Mouse (Mus musculus) intestine, embryonic 15.5 days (tissue): ENCODE measurements around the gene Atp2c2. TPM values are rescaled to one million over a fixed set of nuclear protein-coding genes. Genes with fewer than 3 reads are reported as not detected.

ENCODE experiments used
- ATAC-seq: fragments of 200-750 bp; cut with Nextera tagmentation; 2 replicates; pipeline ENCODE4 v1.8.0; 2017; ENCODE audit warnings: moderate TSS enrichment, moderate library complexity
- H3K27ac ChIP-seq: fragments of 300-500 bp; sonication (generic); 2 replicates; pipeline ENCODE4 v1.5.1; 2015; ENCODE audit warnings: mild to moderate bottlenecking, inconsistent platforms
- H3K27me3 ChIP-seq: fragments of 300-500 bp; sonication (generic); replicated peaks from 2 replicates; pipeline ENCODE4 v1.6.1; 2015; ENCODE audit warnings: inconsistent platforms
- H3K36me3 ChIP-seq: fragments of 300-500 bp; sonication (generic); 2 replicates; pipeline ENCODE4 v1.6.1; 2015; ENCODE audit warnings: inconsistent platforms
- H3K4me1 ChIP-seq: fragments of 300-500 bp; sonication (generic); replicated peaks from 2 replicates; pipeline ENCODE4 v1.6.1; 2015; ENCODE audit warnings: inconsistent platforms
- H3K4me2 ChIP-seq: fragments of 300-500 bp; sonication (generic); replicated peaks from 2 replicates; pipeline ENCODE4 v1.6.1; 2015; ENCODE audit warnings: mild to moderate bottlenecking, inconsistent platforms
- H3K4me3 ChIP-seq: fragments of 300-500 bp; sonication (generic); replicated peaks from 2 replicates; pipeline ENCODE4 v1.5.1; 2015; ENCODE audit warnings: inconsistent platforms
- H3K9ac ChIP-seq: fragments of 300-500 bp; sonication (generic); 2 replicates; pipeline ENCODE4 v1.6.1; 2015; ENCODE audit warnings: inconsistent platforms
- H3K9me3 ChIP-seq: fragments of 300-500 bp; sonication (generic); 2 replicates; pipeline ENCODE4 v1.6.1; 2016; ENCODE audit warnings: inconsistent platforms
- WGBS: fragments of 180-500 bp; shearing (Covaris S2); methylation state at CpG from one replicate; pipeline ENCODE4 v1.1.7; 2015; 5-methylcytosine and 5-hydroxymethylcytosine counted together
- polyA plus RNA-seq: library from polyadenylated mRNA; unstranded; fragments of >200 nt; fragmentation: Nextera tagmentation; extraction: Ambion mirVana; gene quantifications from 2 replicates; pipeline ENCODE4 v1.2.1, GENCODE M21; 2015

Gene Atp2c2
- polyA plus RNA-seq, 1 experiment from 2014 or later = 4.4 TPM

DNA sequence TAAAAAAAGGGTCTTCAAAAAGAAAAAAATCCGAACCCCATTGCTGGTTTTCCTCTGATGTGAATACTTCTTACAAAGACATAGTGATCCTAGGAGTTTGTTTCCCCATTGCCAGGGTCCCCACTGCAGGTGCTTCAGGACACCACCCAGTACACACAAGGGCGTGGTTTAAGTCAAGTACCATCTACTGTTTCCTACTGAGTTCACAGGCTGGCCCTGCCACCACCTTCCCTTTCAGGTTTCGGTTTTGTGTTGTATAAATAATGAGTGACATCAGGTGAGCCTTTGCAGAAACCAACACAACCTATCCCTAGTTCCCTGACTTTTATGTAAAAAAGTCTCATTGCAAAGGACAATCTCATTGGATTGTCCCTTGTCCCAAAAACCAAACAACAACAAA, 95.8 kb downstream of the Atp2c2 start:
- ATAC-seq = no peak
- WGBS = 73% methylated on average over 3 of the region's 3 CpGs
- peaks cover 22% of the 10 kb centered on the region for H3K4me1 ChIP-seq

DNA sequence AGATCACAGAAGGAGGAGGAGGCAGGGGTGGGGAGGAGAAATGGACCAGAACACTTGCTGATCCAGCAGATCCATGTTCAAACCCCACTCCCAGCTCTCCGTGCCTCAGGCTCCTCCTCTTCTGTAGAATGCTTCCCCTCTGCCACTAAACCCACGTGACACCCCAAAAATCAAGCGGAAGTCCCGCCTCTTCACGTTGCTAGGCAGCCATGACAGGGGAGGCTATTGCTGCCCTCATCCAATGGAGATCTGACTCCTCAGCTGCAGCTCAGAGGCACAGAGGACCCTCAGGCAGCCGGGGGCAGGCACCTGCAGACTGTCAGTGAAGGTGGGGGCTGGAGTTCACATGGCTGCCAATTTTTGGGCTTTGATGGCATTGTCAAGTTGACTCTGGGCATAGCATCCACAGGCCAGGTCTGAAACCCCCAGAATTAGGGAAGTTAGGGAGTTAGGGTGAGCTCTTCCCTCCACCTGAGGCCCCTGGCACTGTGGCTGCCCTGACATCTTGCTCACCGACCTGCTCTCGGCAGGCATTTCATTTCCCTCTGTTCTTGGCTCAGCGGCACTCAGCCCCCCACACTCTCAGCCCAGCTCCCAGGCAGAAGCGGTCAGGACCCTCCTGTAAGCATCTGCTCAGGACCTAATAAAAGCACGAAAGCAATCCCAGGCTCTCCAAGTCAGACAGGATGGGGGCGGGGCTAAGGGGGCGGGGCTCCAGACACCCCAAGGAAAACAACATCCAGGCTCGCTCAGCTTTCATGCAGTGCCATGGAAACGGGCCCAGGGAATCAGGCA, 98.6 kb downstream of the Atp2c2 start:
- Histone ChIP-seq H3K4me3 (no peak overlapping the region), H3K4me2 (peak overlapping the region; percentile 40)

More for the DNA sequence above, 95.8 kb downstream of the Atp2c2 start:
- Histone ChIP-seq H3K36me3 (no peaks in the 10 kb centered on the region), H3K27me3 (no peaks in the 10 kb centered on the region), H3K27ac (no peak overlapping the region), H3K4me3 (no peak overlapping the region), H3K9ac (no peak overlapping the region), H3K4me2 (no peak overlapping the region), H3K9me3 (no peaks in the 10 kb centered on the region)

DNA sequence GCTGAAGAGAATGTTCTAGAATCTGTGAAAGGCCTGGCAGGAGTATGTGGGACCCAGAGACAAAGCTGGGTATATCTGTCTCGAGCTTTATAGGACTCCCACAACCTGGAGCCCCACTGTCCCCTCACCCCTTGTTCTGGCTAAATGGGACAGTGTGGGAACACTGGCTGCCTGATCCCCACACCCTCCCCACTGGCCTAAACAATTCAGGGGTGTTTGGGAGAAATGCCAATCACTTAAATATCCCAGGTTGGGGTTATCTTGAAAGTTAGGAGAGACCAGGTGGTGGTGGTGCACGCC, 99.1 kb downstream of the Atp2c2 start:
- Histone ChIP-seq H3K4me3 (no peak overlapping the region), H3K9ac (no peak overlapping the region), H3K27me3 (no peaks in the 10 kb centered on the region), H3K27ac (no peak overlapping the region), H3K36me3 (no peaks in the 10 kb centered on the region), H3K9me3 (no peaks in the 10 kb centered on the region), H3K4me1 (peaks cover 10% of the 10 kb centered on the region), H3K4me2 (peak overlapping the region; percentile 40; the same call in 1 of the 2 replicates)
- peak; percentile 2; the same call in 1 of the 2 replicates for ATAC-seq
- WGBS = 60% methylated on average over 2 of the region's 2 CpGs

More for the DNA sequence above, 98.6 kb downstream of the Atp2c2 start:
- ATAC-seq = peak; percentile 67
- peak overlapping the region; percentile 29 for H3K27ac ChIP-seq
- H3K9me3 ChIP-seq = no peaks in the 10 kb centered on the region
- H3K4me1 ChIP-seq = peaks cover 10% of the 10 kb centered on the region
- H3K9ac ChIP-seq = no peak overlapping the region
- no peaks in the 10 kb centered on the region for H3K36me3 ChIP-seq
- no peaks in the 10 kb centered on the region for H3K27me3 ChIP-seq
- 8% methylated on average over 15 of the region's 15 CpGs for WGBS

DNA sequence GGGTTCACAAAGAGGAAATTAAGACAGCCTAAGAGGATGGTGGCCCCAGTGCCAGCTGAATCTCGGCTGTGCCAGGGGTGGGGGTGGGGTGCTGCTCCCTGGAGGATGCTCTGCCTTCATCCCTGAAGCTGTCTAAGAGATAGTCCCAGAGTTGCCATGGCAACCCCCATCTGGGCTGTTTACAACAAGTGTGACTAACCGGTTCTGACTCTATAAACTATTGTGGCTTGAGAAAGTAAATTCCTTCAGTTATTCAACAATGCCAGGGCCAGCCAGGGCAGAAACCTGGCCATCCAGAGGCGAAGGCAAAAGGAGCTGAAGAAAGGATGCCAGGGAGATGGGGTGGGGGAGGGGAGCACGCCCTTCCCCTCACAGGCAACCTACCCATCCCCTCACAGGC, 101.4 kb downstream of the Atp2c2 start:
- H3K27ac ChIP-seq = no peak overlapping the region
- no peaks in the 10 kb centered on the region for H3K36me3 ChIP-seq
- no peak overlapping the region for H3K4me3 ChIP-seq
- H3K9ac ChIP-seq = no peak overlapping the region
- no peak for ATAC-seq
- no peaks in the 10 kb centered on the region for H3K27me3 ChIP-seq
- 21% methylated on average over 4 of the region's 4 CpGs for WGBS
- H3K4me1 ChIP-seq = peaks cover 16% of the 10 kb centered on the region
- H3K4me2 ChIP-seq = no peak overlapping the region
- no peaks in the 10 kb centered on the region for H3K9me3 ChIP-seq

DNA sequence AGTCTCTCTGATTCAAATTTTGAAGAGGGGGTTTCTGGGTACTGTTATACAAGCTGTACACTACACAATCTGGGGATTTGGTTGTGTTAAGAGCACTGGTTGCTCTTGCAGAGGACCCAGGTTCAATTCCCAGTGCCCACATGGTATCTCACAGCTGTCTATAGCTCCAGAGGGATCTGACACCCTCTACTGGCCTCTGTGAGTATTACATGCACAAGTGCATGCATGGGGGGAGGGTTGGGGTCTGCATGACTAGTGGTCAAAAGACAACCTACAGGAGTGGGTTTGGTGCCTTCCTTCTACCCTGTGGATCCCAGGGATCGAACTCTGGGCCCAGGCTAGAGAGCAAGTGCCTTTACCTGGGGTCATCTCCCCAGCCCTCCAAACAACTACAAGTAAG, 102.8 kb downstream of the Atp2c2 start:
- ATAC-seq = no peak
- no peak overlapping the region for H3K4me3 ChIP-seq
- no peaks in the 10 kb centered on the region for H3K27me3 ChIP-seq
- no peaks in the 10 kb centered on the region for H3K9me3 ChIP-seq
- no peak overlapping the region for H3K4me2 ChIP-seq
- WGBS = 83% methylated on average over 1 of the region's 1 CpGs
- no peaks in the 10 kb centered on the region for H3K36me3 ChIP-seq
- H3K9ac ChIP-seq = no peak overlapping the region
- H3K4me1 ChIP-seq = peaks cover 26% of the 10 kb centered on the region
- H3K27ac ChIP-seq = no peak overlapping the region

DNA sequence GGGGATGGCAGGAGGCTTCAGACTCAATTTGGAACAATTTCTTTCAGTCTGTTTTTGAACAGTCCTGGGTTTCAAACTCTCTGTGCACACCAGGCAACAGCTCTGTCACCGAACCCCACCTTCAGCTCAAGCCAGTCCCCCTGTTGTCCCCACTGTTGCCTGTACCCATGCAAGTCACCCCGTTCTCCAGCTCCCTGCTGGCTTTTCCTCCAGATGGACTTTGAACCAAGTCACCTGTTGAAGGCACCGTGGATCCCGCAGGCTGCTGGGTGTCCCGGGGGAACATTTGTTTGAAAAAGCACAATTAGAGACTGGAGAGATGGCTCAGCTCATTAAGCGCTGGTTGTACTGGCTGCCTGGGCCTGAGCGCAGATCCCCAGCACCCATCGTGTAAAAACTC, 105.5 kb downstream of the Atp2c2 start:
- no peaks in the 10 kb centered on the region for H3K9me3 ChIP-seq
- peaks cover 12% of the 10 kb centered on the region for H3K36me3 ChIP-seq
- H3K4me2 ChIP-seq = no peak overlapping the region
- H3K27ac ChIP-seq = peak overlapping the region; percentile 70
- 59% methylated on average over 8 of the region's 8 CpGs for WGBS
- H3K27me3 ChIP-seq = no peaks in the 10 kb centered on the region
- H3K9ac ChIP-seq = no peak overlapping the region
- H3K4me3 ChIP-seq = no peak overlapping the region
- peaks cover 24% of the 10 kb centered on the region for H3K4me1 ChIP-seq
- peak; percentile 53 for ATAC-seq

DNA sequence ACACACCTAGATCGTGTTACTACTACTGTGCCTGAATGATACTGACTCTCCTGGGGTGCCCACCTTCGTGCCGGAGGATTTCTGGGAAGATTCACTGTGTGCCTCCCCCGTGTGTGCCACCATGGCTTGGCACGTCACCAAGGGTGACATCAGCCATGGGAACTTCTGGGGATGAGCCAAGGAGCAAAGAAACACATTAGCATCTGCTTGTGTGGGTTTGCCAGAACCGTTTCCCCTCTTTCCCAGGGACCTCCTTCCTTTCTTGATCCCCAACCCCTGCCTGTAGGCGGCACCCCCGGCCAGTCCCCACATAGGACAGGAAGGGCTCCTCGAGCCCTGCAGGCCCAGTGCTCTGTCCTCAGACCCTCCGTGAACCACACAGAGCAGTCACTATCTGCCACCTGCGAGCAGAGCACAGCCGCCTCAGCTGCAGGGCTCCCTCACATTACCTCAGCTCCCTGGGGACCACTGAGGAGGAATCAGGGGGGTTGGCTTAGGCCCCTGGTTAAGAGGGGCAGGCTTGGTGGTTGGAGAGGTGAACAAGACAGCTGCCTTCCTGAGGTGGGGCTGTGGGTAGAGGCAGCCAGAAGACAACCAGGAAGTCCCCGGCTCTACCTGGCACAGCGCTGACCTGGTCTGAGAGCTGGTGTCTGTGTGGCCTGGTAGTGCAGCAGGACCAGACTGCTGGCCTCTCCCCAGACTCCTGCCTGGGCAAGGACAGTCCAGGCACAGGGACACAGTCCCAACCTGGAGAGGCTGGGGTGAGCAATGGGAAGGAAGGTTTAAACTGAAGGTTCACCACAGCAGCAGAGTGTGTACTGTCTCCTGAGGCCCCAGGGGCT, 106.8 kb downstream of the Atp2c2 start:
- WGBS = 75% methylated on average over 14 of the region's 14 CpGs
- Histone ChIP-seq H3K4me1 (peaks cover 32% of the 10 kb centered on the region), H3K27me3 (no peaks in the 10 kb centered on the region), H3K4me2 (no peak overlapping the region), H3K36me3 (peaks cover 12% of the 10 kb centered on the region), H3K9ac (no peak overlapping the region), H3K27ac (no peak overlapping the region), H3K9me3 (no peaks in the 10 kb centered on the region), H3K4me3 (no peak overlapping the region)
- no peak for ATAC-seq

Other genes starting within 250 kb of the Atp2c2 start
- gene Slc38a8, start 198.3 kb upstream of the Atp2c2 start, polyA plus RNA-seq = 0.05 TPM in 1 of 2 replicates, not detected in the other
- gene Mbtps1, start 141.3 kb upstream of the Atp2c2 start, polyA plus RNA-seq = 83.6 and 88.8 TPM in 2 replicates
- 28.8 and 32.6 TPM in 2 replicates for gene Hsdl1, start 124.8 kb upstream of the Atp2c2 start, polyA plus RNA-seq
- 1.4 and 2.1 TPM in 2 replicates for gene Dnaaf1, start 124.8 kb upstream of the Atp2c2 start, polyA plus RNA-seq
- gene Taf1c, start 94.8 kb upstream of the Atp2c2 start, polyA plus RNA-seq = 10.0 and 11.7 TPM in 2 replicates
- gene Adad2, start 87.3 kb upstream of the Atp2c2 start, polyA plus RNA-seq = not detected in 2 replicates
- 0.04 and 0.13 TPM in 2 replicates for gene Kcng4, start 64.3 kb upstream of the Atp2c2 start, polyA plus RNA-seq
- gene Wfdc1, start 33.6 kb upstream of the Atp2c2 start, polyA plus RNA-seq = 4.5 and 4.6 TPM in 2 replicates
- gene Tldc1, start 78.4 kb downstream of the Atp2c2 start, polyA plus RNA-seq = 14.4 and 15.3 TPM in 2 replicates
- 152 and 167 TPM in 2 replicates for gene Cotl1, start 140.5 kb downstream of the Atp2c2 start, polyA plus RNA-seq
- 12.4 and 13.8 TPM in 2 replicates for gene Klhl36, start 162.3 kb downstream of the Atp2c2 start, polyA plus RNA-seq
- gene Usp10, start 210.4 kb downstream of the Atp2c2 start, polyA plus RNA-seq = 123 and 136 TPM in 2 replicates
- 3.0 TPM in 1 of 2 replicates, not detected in the other for gene Gm20388, start 210.8 kb downstream of the Atp2c2 start, polyA plus RNA-seq